Mouse (Mus musculus) activated CD4-positive, CD25-positive, alpha-beta regulatory T cell, adult 4 months (primary cell): ENCODE results near the gene Gm36864. TPM values are rescaled to one million over a fixed set of nuclear protein-coding genes. Genes with fewer than 3 reads are reported as not detected.
A peak's percentile ranks its signal among the peaks of the same experiment; 100 is the strongest.

Source experiments
- ATAC-seq: one replicate; pipeline ENCODE4 v1.8.0; 2017
- polyA plus RNA-seq, 2 experiments: library from polyadenylated mRNA; unstranded; fragments of 100-300 nt; shearing (Covaris generic); gene quantifications; one replicate each; pipeline ENCODE4 v1.2.1; 2017

Gm36864 gene
- polyA plus RNA-seq, 2 experiments from 2014 or later: not detected

GRCm38 (mm10) chr7:44260410-44260809 lies 24.4 kb downstream of the Gm36864 start:
- no peak for ATAC-seq

GRCm38 (mm10) chr7:44261147-44261546 lies 25.2 kb downstream of the Gm36864 start, which contains the start of gene Gm15517:
Gm15517 (plus strand) TSS chr7:44261447.
- no peak for ATAC-seq

DNA sequence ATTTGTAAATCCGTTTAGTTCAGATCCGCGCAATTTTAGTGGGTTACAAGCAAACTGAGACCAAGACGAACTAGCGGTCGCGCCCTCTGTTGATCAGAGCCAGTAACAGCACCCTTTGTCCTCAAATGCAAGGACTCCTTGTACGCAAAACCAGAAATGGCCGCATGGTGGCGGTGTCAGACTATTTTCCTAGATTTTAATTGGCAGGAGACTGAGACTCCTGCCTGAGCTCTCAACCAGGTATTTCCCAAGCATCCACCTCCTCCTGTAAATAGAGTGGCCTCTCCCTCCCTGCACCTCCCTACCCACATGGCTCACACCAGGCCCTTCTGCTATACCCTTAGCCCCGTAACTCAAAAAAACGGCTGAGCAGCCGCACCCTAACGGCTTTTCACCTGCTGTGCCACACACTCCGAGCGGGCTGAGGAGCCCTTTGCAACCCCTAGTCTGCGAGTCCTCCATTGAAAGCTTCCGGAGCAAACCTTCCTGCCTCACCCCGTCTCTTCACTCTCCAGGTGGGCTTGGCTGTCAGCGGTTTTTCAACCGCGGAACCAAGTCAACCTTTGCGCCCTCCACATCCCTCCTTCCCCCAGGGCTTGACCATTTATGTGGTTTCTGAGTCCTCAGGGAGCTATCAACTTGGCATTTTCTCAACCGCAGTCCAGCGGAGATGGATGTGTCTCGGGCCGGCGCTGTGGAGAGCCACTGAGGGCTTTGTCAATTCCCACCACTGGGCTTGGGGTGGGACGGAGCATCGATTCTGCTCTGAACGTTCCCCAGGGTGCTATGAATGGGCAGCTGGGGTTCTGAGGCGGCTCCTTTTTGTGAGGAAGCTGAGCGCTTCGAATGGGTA lies 27.0 kb downstream of the Gm36864 start:
- peak; percentile 83 for ATAC-seq

GRCm38 (mm10) chr7:44268117-44268516 lies 32.1 kb downstream of the Gm36864 start:
- ATAC-seq: no peak

- no peak for ATAC-seq
Measured at GRCm38 (mm10) chr7:44269397-44269796, 33.4 kb downstream of the Gm36864 start.

DNA sequence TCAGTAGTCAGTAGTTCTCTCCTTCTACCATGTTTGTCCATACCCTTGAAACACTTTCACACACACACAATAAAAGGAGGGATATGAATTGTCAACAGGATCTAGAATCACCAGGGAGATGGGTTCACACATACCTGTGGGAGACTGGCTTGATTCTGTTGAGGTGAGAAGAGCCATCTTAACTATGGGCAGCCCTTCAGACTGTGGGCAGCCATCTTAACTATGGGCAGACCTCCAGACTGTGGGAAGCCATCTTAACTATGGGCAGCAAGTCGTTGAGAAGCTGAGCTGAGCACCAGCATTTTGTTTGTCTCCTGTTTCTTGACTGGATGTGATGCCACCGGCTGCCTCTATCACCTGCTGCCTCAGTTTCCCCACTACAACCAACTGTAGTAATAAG lies 35.3 kb downstream of the Gm36864 start:
- no peak for ATAC-seq

- no peak for ATAC-seq
Measured at GRCm38 (mm10) chr7:44272546-44272945, 36.6 kb downstream of the Gm36864 start.

DNA sequence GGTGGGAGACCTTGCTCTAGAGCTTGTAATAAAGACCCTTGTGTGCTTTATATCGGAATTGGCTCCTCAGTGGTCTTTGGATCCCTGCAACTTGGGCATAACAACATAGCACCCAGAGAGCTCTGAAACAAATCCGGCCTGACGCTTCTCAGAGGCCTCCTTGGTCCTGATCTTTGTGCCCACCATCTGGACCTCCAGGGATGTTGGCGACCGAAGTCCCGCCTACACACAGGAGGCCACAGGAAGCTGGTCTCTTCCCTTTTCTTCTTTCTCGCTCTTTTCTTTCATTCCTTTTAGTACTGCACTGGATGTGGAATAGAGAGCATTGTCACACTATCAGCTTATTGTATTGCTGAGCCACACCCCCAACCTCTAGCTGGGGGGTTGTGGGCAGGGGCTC lies 37.5 kb downstream of the Gm36864 start:
- no peak for ATAC-seq

GRCm38 (mm10) chr7:44274096-44274495 lies 38.1 kb downstream of the Gm36864 start:
- ATAC-seq: no peak

DNA sequence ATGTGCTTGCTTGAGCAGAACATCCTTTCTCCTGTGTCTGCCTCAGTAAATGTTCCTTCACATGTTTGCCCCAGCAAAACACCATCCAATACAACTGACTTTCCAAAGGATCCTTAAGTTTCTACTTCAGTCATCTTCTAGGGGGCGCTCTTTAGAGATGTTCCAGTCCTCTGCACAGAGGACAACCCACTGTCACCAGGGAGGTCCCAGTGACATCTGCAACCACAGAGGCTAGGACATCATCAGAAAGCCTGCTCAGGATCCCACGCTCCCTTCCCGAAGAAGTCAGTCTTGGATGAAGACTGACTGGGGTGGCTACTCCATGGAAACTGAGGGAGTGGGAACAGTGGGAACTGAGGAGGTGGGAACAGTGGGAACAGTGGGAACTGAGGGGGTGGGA lies 39.6 kb downstream of the Gm36864 start:
- ATAC-seq: no peak

GRCm38 (mm10) chr7:44276461-44277249 lies 40.7 kb downstream of the Gm36864 start:
- ATAC-seq: no peak

DNA sequence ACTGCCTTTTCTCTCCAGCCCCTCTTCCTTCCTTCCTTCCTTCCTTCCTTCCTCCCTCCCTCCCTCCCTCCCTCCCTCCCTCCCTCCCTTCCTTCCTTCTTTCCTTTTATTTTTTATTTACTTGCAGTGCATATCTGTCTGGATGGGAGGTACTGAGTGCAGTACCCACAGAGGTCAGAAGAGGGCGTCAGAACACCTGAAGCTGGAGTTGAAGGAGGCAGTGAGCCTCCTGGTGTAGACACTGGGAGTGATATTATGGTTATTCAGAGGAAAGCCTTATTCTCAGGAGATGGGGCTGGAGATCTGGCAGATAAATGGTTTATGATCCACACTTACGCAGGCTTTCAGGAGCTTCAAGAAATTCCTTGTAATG lies 41.3 kb downstream of the Gm36864 start:
- no peak for ATAC-seq

DNA sequence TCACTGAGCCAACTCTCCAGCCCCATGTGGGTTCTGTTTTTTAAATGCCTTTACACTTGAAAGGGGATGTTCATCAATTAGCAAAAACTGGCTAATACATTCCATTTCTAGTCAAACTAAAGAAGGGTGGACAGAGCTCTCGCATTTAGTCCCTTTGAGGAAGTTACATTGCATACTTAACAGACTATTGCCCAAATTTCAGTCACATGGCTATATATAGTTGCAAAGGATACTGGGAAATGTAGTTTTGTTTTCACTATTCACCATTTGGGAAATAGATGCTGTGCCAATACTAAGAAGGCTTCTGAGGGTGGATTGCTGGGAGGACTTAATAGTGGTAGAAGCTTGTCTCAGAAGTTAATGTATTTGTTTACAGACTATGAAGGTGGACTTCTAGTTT lies 45.0 kb downstream of the Gm36864 start:
- no peak for ATAC-seq

GRCm38 (mm10) chr7:44281586-44281985 lies 45.6 kb downstream of the Gm36864 start:
- ATAC-seq: no peak

- no peak for ATAC-seq
Measured at GRCm38 (mm10) chr7:44287760-44288159, 51.8 kb downstream of the Gm36864 start.

GRCm38 (mm10) chr7:44290986-44291385 lies 55.0 kb downstream of the Gm36864 start:
- no peak for ATAC-seq

GRCm38 (mm10) chr7:44291418-44291817 lies 55.4 kb downstream of the Gm36864 start:
- no peak for ATAC-seq

Other genes with a start within 250 kb of the Gm36864 start
- gene Klk1b11, start 240.3 kb upstream of the Gm36864 start, polyA plus RNA-seq: not detected
- gene Klk1b26, start 224.0 kb upstream of the Gm36864 start, polyA plus RNA-seq: not detected
- 1 to 10 TPM; 1.2 to 3.9 TPM for gene Klk1b27, start 183.9 kb upstream of the Gm36864 start, polyA plus RNA-seq
- gene Klk1b21, start 133.8 kb upstream of the Gm36864 start, polyA plus RNA-seq: not detected
- not detected for gene Klk1b22, start 123.5 kb upstream of the Gm36864 start, polyA plus RNA-seq
- not detected for gene Klk1b16, start 99.4 kb upstream of the Gm36864 start, polyA plus RNA-seq
- gene Klk1b24, start 47.9 kb upstream of the Gm36864 start, polyA plus RNA-seq: not detected
- not detected for gene Klk1b3, start 38.0 kb upstream of the Gm36864 start, polyA plus RNA-seq
- not detected for gene Klk1b4, start 28.7 kb upstream of the Gm36864 start, polyA plus RNA-seq
- gene Klk1b5, start 20.2 kb upstream of the Gm36864 start, polyA plus RNA-seq: not detected
- gene Klk1, start 10.8 kb upstream of the Gm36864 start, polyA plus RNA-seq: not detected
- gene 1700028J19Rik, start 10.5 kb downstream of the Gm36864 start, polyA plus RNA-seq: 1 to 10 TPM; 1.0 to 1.7 TPM
- gene 2410002F23Rik, start 10.5 kb downstream of the Gm36864 start, polyA plus RNA-seq: 10 to 100 TPM; 74.0 to 88.7 TPM
- not detected for gene Acp4, start 21.2 kb downstream of the Gm36864 start, polyA plus RNA-seq
- not detected for gene Gm15517, start 25.3 kb downstream of the Gm36864 start, polyA plus RNA-seq
- under 1 TPM; 0.51 to 0.73 TPM for gene Clec11a, start 70.7 kb downstream of the Gm36864 start, polyA plus RNA-seq
- not detected for gene Shank1, start 74.1 kb downstream of the Gm36864 start, polyA plus RNA-seq
- not detected for gene Syt3, start 147.9 kb downstream of the Gm36864 start, polyA plus RNA-seq
- under 1 TPM; 0.59 to 0.66 TPM for gene 1700008O03Rik, start 149.6 kb downstream of the Gm36864 start, polyA plus RNA-seq
- not detected for gene Lrrc4b, start 192.8 kb downstream of the Gm36864 start, polyA plus RNA-seq
- not detected for gene Aspdh, start 229.2 kb downstream of the Gm36864 start, polyA plus RNA-seq
- 10 to 100 TPM; 39.9 to 67.9 TPM for gene Josd2, start 231.8 kb downstream of the Gm36864 start, polyA plus RNA-seq